Mouse (Mus musculus) effector memory CD4-positive, alpha-beta T cell, adult 7 months (primary cell): ENCODE results near the gene Gm10037. TPM values are rescaled to one million over a fixed set of nuclear protein-coding genes. Genes with fewer than 3 reads are reported as not detected.

ENCODE experiments used
- polyA plus RNA-seq: library from polyadenylated mRNA; unstranded; fragments of 100-300 nt; shearing (Covaris generic); gene quantifications from one replicate; pipeline ENCODE4 v1.2.1, GENCODE M21; 2017

Gene Gm10037
- not detected for polyA plus RNA-seq

DNA sequence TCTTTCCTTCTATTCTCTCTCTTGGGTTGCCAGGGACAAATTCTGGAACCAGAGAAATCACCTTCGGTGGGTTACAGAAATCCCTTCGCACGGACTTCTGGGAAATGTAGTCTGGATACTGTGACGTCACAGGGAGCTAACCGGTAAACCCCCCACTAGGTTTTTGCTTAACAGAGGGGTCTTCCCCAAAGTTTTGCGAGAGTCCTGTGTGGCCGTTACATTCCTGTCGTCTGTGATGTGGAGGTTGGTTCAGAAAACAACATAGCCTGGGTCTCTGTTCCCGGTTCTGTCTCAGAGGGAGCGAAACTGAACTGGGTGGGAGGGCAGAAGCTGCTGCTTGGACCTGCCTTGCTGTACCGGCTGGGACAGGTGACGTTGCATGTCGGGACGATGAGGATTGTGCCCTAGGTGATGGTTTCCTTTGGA is at the start of gene Gm10037:
Gene Gm10037 (plus strand): TSS at position 196 of the 426 bp plus-strand sequence.

DNA sequence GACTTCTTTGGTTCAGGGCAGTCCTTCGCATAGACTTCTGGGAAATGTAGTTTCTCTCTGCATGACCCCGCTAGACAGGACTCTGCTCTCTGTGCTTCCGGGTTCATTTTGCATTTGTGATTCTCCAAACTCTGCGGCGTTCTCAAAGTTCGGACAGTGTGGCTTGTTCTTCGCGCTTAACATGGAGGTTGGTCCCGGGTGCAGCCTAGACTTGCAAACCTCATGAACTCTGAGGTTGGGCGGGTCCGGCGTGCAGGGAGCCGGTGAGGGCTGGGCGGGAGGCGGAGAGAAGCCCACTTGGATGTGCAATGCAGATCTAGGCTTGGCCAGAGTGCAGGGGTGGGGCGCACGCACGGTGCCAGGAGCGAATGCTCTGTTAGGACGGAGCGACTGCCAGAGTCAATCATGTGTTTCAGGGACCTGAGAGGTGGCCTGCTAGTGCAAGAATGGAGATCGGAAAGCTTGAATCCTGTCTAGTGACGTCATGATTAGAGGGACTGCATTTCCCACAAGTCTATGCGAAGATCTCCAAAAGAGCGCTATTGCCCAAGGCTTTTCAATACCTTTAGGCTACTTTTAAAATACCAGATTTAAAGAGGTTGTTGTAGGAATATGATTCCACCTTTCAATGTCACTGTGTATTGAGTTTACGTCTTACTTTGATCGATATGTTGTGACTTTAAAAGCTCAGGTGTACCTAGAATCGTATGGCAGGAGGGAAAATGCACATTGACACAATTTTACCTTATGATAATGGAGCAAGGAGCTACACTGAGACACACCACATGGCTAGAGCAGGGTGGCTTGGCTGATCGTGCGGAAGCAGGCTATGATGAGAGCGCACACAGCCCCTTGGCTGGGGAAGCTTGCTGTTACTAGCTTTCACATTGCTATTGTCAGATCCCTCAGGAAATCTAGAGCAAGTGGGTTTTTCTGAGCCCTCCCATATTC is 16.9 kb upstream of the Gm10037 start, which contains the start of gene Zfp273:
Gene Zfp273 (plus strand): TSS at position 31 of the 951 bp plus-strand sequence.

DNA sequence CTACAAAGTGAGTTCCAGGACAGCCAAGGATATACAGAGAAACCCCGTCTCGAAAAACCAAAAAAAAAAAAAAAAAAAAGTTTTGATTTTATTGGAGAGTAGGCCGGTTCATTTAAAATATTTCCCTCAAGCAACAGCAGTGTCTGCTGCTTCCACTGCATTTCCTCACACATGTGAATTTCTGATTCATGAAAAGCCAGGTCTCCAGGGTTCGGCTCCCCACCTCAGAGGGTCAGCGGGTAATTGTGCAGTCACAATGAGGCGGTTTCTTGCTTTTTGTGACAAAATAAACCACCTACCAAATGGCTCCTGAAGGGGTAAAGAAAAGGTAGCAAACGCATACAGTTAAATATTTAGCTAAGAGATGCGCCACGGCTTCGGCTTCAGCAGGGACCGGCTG is 32.1 kb downstream of the Gm10037 start, which contains the start of gene BC048507:
Gene BC048507 (plus strand): TSS at position 301 of the 400 bp plus-strand sequence.

Other genes starting within 250 kb of the Gm10037 start
- gene Zfp729b, start 221.4 kb upstream of the Gm10037 start, polyA plus RNA-seq = 5.3 TPM
- gene Gm49345, start 193.3 kb upstream of the Gm10037 start, polyA plus RNA-seq = 3.1 TPM
- gene Zfp729a, start 193.3 kb upstream of the Gm10037 start, polyA plus RNA-seq = 4.8 TPM
- gene Zfp738, start 144.0 kb upstream of the Gm10037 start, polyA plus RNA-seq = 12.5 TPM
- 8.0 TPM for gene Zfp65, start 101.9 kb upstream of the Gm10037 start, polyA plus RNA-seq
- gene Zfp85, start 75.9 kb upstream of the Gm10037 start, polyA plus RNA-seq = 2.1 TPM
- not detected for gene Zfp493, start 51.4 kb upstream of the Gm10037 start, polyA plus RNA-seq
- 1.2 TPM for gene Zfp273, start 17.4 kb upstream of the Gm10037 start, polyA plus RNA-seq
- not detected for gene BC048507, start 32.2 kb downstream of the Gm10037 start, polyA plus RNA-seq